Mouse (Mus musculus) C2C12 (cell line): ENCODE measurements at regions not wholly inside any gene's neighbourhood (a gene's known extent, or its start where the extent isn't known, plus 50 kb on each side); places are given as distances from the start of the nearest gene placed in this dataset.

ENCODE experiments used
- H3K27me3 ChIP-seq: one replicate; pipeline ENCODE4 v1.6.1; 2011; ENCODE audit not compliant: control insufficient read depth, insufficient read depth, insufficient read length
- H3K36me3 ChIP-seq: one replicate; pipeline ENCODE4 v1.6.1; 2011; ENCODE audit not compliant: control insufficient read depth, insufficient read depth
- H3K4me3 ChIP-seq: one replicate; pipeline ENCODE4 v1.5.1; 2011; ENCODE audit warnings: mild to moderate bottlenecking, control low read depth; ENCODE audit not compliant: poor library complexity, insufficient read depth, severe bottlenecking
- H3K79me2 ChIP-seq: one replicate; pipeline ENCODE4 v1.6.1; 2011; ENCODE audit not compliant: control insufficient read depth, insufficient read depth
- H3K79me3 ChIP-seq: one replicate; pipeline ENCODE4 v1.6.1; 2011; ENCODE audit warnings: low read depth, control low read depth
- H3ac ChIP-seq: one replicate; pipeline ENCODE3; 2011; ENCODE audit warnings: low read depth; ENCODE audit not compliant: control insufficient read depth, insufficient read length
- CEBPB ChIP-seq: IDR thresholded peaks from one replicate; pipeline ENCODE4 v1.6.1; 2011; ENCODE audit warnings: low read depth, mild to moderate bottlenecking, control low read depth, moderate library complexity
- CTCF ChIP-seq: IDR thresholded peaks from one replicate; pipeline ENCODE4 v1.5.1; 2011; ENCODE audit not compliant: control insufficient read depth, insufficient read depth, insufficient read length
- FOSL1 ChIP-seq: IDR thresholded peaks from one replicate; pipeline ENCODE4 v1.8.0; 2011; ENCODE audit warnings: mild to moderate bottlenecking, low read length; ENCODE audit not compliant: poor library complexity, insufficient read depth, severe bottlenecking
- MAX ChIP-seq: IDR thresholded peaks from one replicate; pipeline ENCODE4 v1.6.1; 2011; ENCODE audit warnings: mild to moderate bottlenecking, control low read depth
- MYOD1 ChIP-seq: IDR thresholded peaks from one replicate; pipeline ENCODE4 v1.6.1; 2011; ENCODE audit warnings: low read depth; ENCODE audit not compliant: control insufficient read depth, insufficient read length
- MYOG ChIP-seq: IDR thresholded peaks from one replicate; pipeline ENCODE4 v1.6.1; 2011; ENCODE audit not compliant: control insufficient read depth, insufficient read length; ENCODE audit errors: extremely low read depth
- USF1 ChIP-seq: IDR thresholded peaks from one replicate; pipeline ENCODE4 v1.6.1; 2011; ENCODE audit warnings: low read depth, mild to moderate bottlenecking, control low read depth, moderate library complexity

GRCm38 (mm10) chr3:143100810-143101645 lies 219.2 kb upstream of the Pkn2 start:
- H3K4me3 ChIP-seq, result no peak overlapping the region
- H3K79me2 ChIP-seq, result no peaks in the 10 kb centered on the region
- H3K36me3 ChIP-seq, result no peaks in the 10 kb centered on the region
- no peak overlapping the region for H3ac ChIP-seq
- no peak for TF ChIP-seq MAX
- no peak for TF ChIP-seq FOSL1
- TF ChIP-seq CEBPB, result no peak
- TF ChIP-seq USF1, result no peak
- TF ChIP-seq MYOD1, result no peak
- no peak for TF ChIP-seq MYOG
- no peak for TF ChIP-seq CTCF
- no peaks in the 10 kb centered on the region for H3K79me3 ChIP-seq
- H3K27me3 ChIP-seq, result no peaks in the 10 kb centered on the region

GRCm38 (mm10) chr3:143100203-143100602 lies 218.4 kb upstream of the Pkn2 start:
- H3K36me3 ChIP-seq, result no peaks in the 10 kb centered on the region
- H3K27me3 ChIP-seq, result no peaks in the 10 kb centered on the region
- no peak overlapping the region for H3ac ChIP-seq
- H3K79me2 ChIP-seq, result no peaks in the 10 kb centered on the region
- H3K4me3 ChIP-seq, result no peak overlapping the region
- no peak for TF ChIP-seq FOSL1
- TF ChIP-seq USF1, result no peak
- no peak for TF ChIP-seq CTCF
- TF ChIP-seq MYOG, result no peak
- no peak for TF ChIP-seq MYOD1
- no peak for TF ChIP-seq CEBPB
- TF ChIP-seq MAX, result no peak
- no peaks in the 10 kb centered on the region for H3K79me3 ChIP-seq

DNA sequence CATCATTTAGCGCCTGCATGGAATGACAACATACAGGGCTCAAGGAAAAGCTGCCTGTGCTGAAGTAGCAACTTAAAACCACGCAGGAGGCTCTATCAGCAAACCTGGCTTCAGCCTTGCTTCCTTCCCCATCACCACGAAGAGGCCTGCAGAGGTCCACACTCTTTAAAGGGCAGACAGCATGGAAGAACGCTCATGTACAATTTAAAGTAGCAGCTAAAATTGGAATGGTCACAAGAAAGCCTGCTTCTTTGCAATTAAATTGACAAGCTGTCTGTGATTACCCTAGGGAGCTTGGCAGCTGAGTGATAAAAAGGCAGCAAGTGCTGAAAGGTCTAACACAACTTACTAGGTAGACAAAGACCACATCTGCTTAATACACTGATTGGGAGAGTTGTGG lies 210.4 kb upstream of the Pkn2 start:
- TF ChIP-seq USF1, result no peak
- TF ChIP-seq FOSL1, result no peak
- no peak for TF ChIP-seq MYOD1
- TF ChIP-seq MAX, result no peak
- no peak for TF ChIP-seq CEBPB
- no peak for TF ChIP-seq CTCF
- no peak for TF ChIP-seq MYOG
- H3K4me3 ChIP-seq, result no peak overlapping the region
- H3K79me2 ChIP-seq, result no peaks in the 10 kb centered on the region
- no peaks in the 10 kb centered on the region for H3K36me3 ChIP-seq
- H3ac ChIP-seq, result no peak overlapping the region
- H3K27me3 ChIP-seq, result no peaks in the 10 kb centered on the region
- no peaks in the 10 kb centered on the region for H3K79me3 ChIP-seq

GRCm38 (mm10) chr3:143090886-143091285 lies 209.1 kb upstream of the Pkn2 start:
- H3ac ChIP-seq, result no peak overlapping the region
- H3K79me3 ChIP-seq, result no peaks in the 10 kb centered on the region
- no peak overlapping the region for H3K4me3 ChIP-seq
- TF ChIP-seq CTCF, result no peak
- no peak for TF ChIP-seq FOSL1
- no peak for TF ChIP-seq USF1
- no peak for TF ChIP-seq MYOG
- TF ChIP-seq MYOD1, result no peak
- no peak for TF ChIP-seq MAX
- TF ChIP-seq CEBPB, result no peak
- H3K27me3 ChIP-seq, result no peaks in the 10 kb centered on the region
- no peaks in the 10 kb centered on the region for H3K36me3 ChIP-seq
- H3K79me2 ChIP-seq, result no peaks in the 10 kb centered on the region

DNA sequence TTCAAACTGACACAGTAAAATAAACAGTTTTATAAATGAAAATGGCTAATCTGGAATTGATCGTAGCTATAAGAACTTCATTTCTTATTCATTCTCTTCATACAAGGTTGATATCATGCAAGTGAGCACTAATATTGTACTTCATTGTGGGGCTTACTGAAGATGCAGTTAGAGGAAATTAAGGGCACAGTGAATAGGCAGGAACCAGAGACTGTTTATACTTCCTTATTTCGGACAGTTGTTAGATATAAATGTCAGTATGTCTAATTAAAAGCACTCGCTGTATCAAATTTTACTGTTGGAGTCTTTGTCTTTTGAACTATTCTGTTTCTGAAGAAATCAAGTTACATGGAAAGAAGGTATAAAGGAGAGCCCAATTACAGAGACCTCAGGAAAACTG lies 208.5 kb upstream of the Pkn2 start:
- no peak overlapping the region for H3K4me3 ChIP-seq
- H3K79me3 ChIP-seq, result no peaks in the 10 kb centered on the region

DNA sequence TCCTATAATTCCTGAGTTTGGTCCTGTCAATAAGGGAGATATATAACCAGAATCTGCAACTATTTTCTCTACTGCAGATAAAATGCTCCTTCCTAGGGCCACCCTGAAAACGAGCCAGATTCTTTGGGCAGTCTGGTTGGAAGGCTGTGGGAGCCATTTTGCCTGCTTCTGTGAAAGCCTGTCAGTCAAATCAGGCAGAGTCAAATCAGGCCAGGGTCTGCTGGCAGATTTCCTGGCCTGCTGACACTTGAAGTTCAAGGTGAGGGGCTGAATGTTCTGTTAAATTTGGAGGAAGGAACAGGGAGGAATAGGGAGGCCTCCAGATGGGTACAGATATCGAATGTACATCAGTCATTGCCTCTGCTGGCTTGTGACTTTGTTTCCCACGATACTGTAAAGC lies 206.0 kb upstream of the Pkn2 start:
- no peaks in the 10 kb centered on the region for H3K27me3 ChIP-seq
- H3K36me3 ChIP-seq, result no peaks in the 10 kb centered on the region
- H3ac ChIP-seq, result no peak overlapping the region
- no peak overlapping the region for H3K4me3 ChIP-seq
- TF ChIP-seq FOSL1, result no peak
- no peak for TF ChIP-seq USF1
- TF ChIP-seq CEBPB, result no peak
- no peak for TF ChIP-seq MYOG
- no peak for TF ChIP-seq MYOD1
- no peak for TF ChIP-seq MAX
- TF ChIP-seq CTCF, result no peak
- no peaks in the 10 kb centered on the region for H3K79me2 ChIP-seq
- no peaks in the 10 kb centered on the region for H3K79me3 ChIP-seq

More for the DNA sequence above, 208.5 kb upstream of the Pkn2 start:
- Histone ChIP-seq H3K27me3 (no peaks in the 10 kb centered on the region), H3ac (no peak overlapping the region), H3K36me3 (no peaks in the 10 kb centered on the region), H3K79me2 (no peaks in the 10 kb centered on the region)
- no peak for TF ChIP-seq MYOD1
- TF ChIP-seq CTCF, result no peak
- TF ChIP-seq CEBPB, result no peak
- no peak for TF ChIP-seq FOSL1
- no peak for TF ChIP-seq MAX
- no peak for TF ChIP-seq MYOG
- no peak for TF ChIP-seq USF1
